In genomic region chr4:57273532-57274502, GRCm38 (mm10) we compare ENCODE assay signal across 21 mouse cellular contexts. TPM values are rescaled to one million over a fixed set of nuclear protein-coding genes. Genes with fewer than 3 reads are reported as not detected.
DNase-seq lines count a peak whose midpoint lies in the region; ATAC-seq lines count a peak whose summit lies in the region.
"Had no signal": no experiment of that assay in that cellular context is flagged by ENCODE, and none has a peak within 500 bp of the region (broad histone marks: within the 10 kb centered on the region; RNA-seq: fewer than 3 reads in every experiment).

No protein-coding gene starts in this region.

- no peaks in the 10 kb centered on the region for H3K9me3 ChIP-seq in hindbrain, embryonic 13.5 days
- H3K9me3 ChIP-seq in hindbrain, embryonic 12.5 days (replicated peaks): no peaks in the 10 kb centered on the region
- H3K9me3 ChIP-seq in intestine, embryonic 16.5 days (ENCODE audit: control insufficient read depth, low read length): no peaks in the 10 kb centered on the region
- H3K9me3 ChIP-seq: forebrain, embryonic 10.5 days; neural tube, embryonic 12.5 days had no signal

- H3K27ac ChIP-seq in hindbrain, embryonic 13.5 days: peak overlapping the region; percentile 5; the same call in 1 of the 2 replicates
- no peak overlapping the region for H3K27ac ChIP-seq in hindbrain, embryonic 12.5 days
- no peak overlapping the region for H3K27ac ChIP-seq in intestine, embryonic 16.5 days (ENCODE audit: low read length)
- H3K27ac ChIP-seq: forebrain, embryonic 10.5 days; left cerebral cortex, adult 2 months; neural tube, embryonic 12.5 days had no signal

- no peak overlapping the region for H3K4me3 ChIP-seq in hindbrain, embryonic 13.5 days
- no peak overlapping the region for H3K4me3 ChIP-seq in hindbrain, embryonic 12.5 days
- H3K4me3 ChIP-seq in intestine, embryonic 16.5 days (ENCODE audit: low read length): no peak overlapping the region
- H3K4me3 ChIP-seq: forebrain, embryonic 10.5 days; left cerebral cortex, adult 2 months; neural tube, embryonic 12.5 days had no signal

- 47% methylated on average over 15 of the region's 15 CpGs for WGBS in hindbrain, embryonic 13.5 days
- WGBS in hindbrain, embryonic 12.5 days: 46% methylated on average over 15 of the region's 15 CpGs
- 61% methylated on average over 15 of the region's 15 CpGs for WGBS in intestine, embryonic 16.5 days

- DNase-seq in adrenal gland, postnatal 10 days: peak; percentile 34
- no peak for DNase-seq in adrenal gland, adult 18-20 months (ENCODE audit: low spot score in 2 of 2)
- peak; percentile 64 for DNase-seq in ovary, adult 18-20 months (ENCODE audit: low spot score)
- no peak for DNase-seq in ovary, postnatal 14 days (ENCODE audit: low spot score)
- DNase-seq: cerebellum, adult 18-20 months; cerebellum, postnatal 36 days; gastrocnemius, postnatal 14 days; kidney, adult 8-10 months; kidney, postnatal 25 days; left cerebral cortex, postnatal 4 days; lung, adult 2 months; lung, postnatal 36 days; thymus, postnatal 36 days had no signal

- H3K9ac ChIP-seq in hindbrain, embryonic 13.5 days: 0 out of 2 replicates have a peak overlapping the region, but pooled peaks have one; percentile 25
- no peak overlapping the region for H3K9ac ChIP-seq in hindbrain, embryonic 12.5 days
- no peak overlapping the region for H3K9ac ChIP-seq in intestine, embryonic 16.5 days (ENCODE audit: low read depth, low read length)
- H3K9ac ChIP-seq: neural tube, embryonic 12.5 days had no signal

- H3K36me3 ChIP-seq in hindbrain, embryonic 13.5 days: no peaks in the 10 kb centered on the region
- no peaks in the 10 kb centered on the region for H3K36me3 ChIP-seq in hindbrain, embryonic 12.5 days
- no peaks in the 10 kb centered on the region for H3K36me3 ChIP-seq in intestine, embryonic 16.5 days (ENCODE audit: control insufficient read depth, insufficient read depth, low read length)
- H3K36me3 ChIP-seq: forebrain, embryonic 10.5 days; neural tube, embryonic 12.5 days had no signal

- H3K4me2 ChIP-seq in hindbrain, embryonic 13.5 days: no peak overlapping the region
- no peak overlapping the region for H3K4me2 ChIP-seq in hindbrain, embryonic 12.5 days (replicated peaks)
- no peak overlapping the region for H3K4me2 ChIP-seq in intestine, embryonic 16.5 days (ENCODE audit: low read depth, low read length)
- H3K4me2 ChIP-seq: neural tube, embryonic 12.5 days had no signal

- peaks cover 25% of the 10 kb centered on the region for H3K4me1 ChIP-seq in hindbrain, embryonic 13.5 days (replicated peaks)
- peaks cover 18% of the 10 kb centered on the region; the same call in 1 of the 2 replicates for H3K4me1 ChIP-seq in hindbrain, embryonic 12.5 days
- H3K4me1 ChIP-seq in intestine, embryonic 16.5 days (ENCODE audit: control insufficient read depth, insufficient read depth, low read length): peaks cover 7% of the 10 kb centered on the region
- H3K4me1 ChIP-seq: neural tube, embryonic 12.5 days had no signal

- no peak for ATAC-seq in hindbrain, embryonic 13.5 days (ENCODE audit: low FRiP score)
- ATAC-seq in hindbrain, embryonic 12.5 days (ENCODE audit: low FRiP score): no peak
- ATAC-seq in intestine, embryonic 16.5 days: no peak
- ATAC-seq: inflammation-experienced regulatory T-cells, adult 6 months had no signal

- H3K27me3 ChIP-seq in hindbrain, embryonic 13.5 days: 0 out of 2 replicates have a peak, but pooled peaks cover 9% of the 10 kb centered on the region
- H3K27me3 ChIP-seq in hindbrain, embryonic 12.5 days: no peaks in the 10 kb centered on the region
- H3K27me3 ChIP-seq in intestine, embryonic 16.5 days (replicated peaks; ENCODE audit: control insufficient read depth, insufficient read depth, low read length): no peaks in the 10 kb centered on the region
- H3K27me3 ChIP-seq: CH12.LX; neural tube, embryonic 12.5 days had no signal

RNA-seq across cellular contexts. Expression of gene Ptpn3, which starts 27.8 kb away (rescaled TPM):
- total RNA-seq in adrenal gland, postnatal 10 days (2021): 10 to 100 TPM; 18.2 to 21.3 TPM
- 10 to 100 TPM; 12.2 to 24.8 TPM for total RNA-seq in adrenal gland, adult 18-20 months (2021)
- 3.9 and 4.5 TPM in 2 replicates for polyA plus RNA-seq in hindbrain, embryonic 13.5 days (2015; fragmentation: Nextera tagmentation; extraction: Ambion mirVana)
- 2.2 and 4.3 TPM in 2 replicates for polyA plus RNA-seq in hindbrain, embryonic 12.5 days (2016; fragmentation: Nextera tagmentation; extraction: Ambion mirVana)
- 8.5 and 10.1 TPM in 2 replicates for polyA plus RNA-seq in intestine, embryonic 16.5 days (2015; fragmentation: Nextera tagmentation; extraction: Ambion mirVana)

Comparison
In these comparisons a context has a peak if more than half of its experiments do, and no peak if none do; other contexts are left out.
1. DNase-seq: peak in adrenal gland, postnatal 10 days (single experiment) and ovary, adult 18-20 months (single experiment); none in adrenal gland, adult 18-20 months (0 of 2) and ovary, postnatal 14 days (single experiment).